Mouse (Mus musculus) brain, embryonic 14.5 days (tissue): ENCODE measurements at regions not wholly inside any gene's neighbourhood (a gene's known extent, or its start where the extent isn't known, plus 50 kb on each side); places are given as distances from the start of the nearest gene placed in this dataset.

Experiments used
- CTCF ChIP-seq: fragments of 200-500 bp; IDR thresholded peaks from 2 replicates; pipeline ENCODE4 v1.5.1; 2012; ENCODE audit warnings: inconsistent platforms, mild to moderate bottlenecking, moderate library complexity, borderline replicate concordance; ENCODE audit not compliant: insufficient read depth, insufficient read length; ENCODE audit errors: extremely low read depth
- POLR2A ChIP-seq: fragments of 200-500 bp; IDR thresholded peaks from 2 replicates; pipeline ENCODE4 v1.6.1; 2012; ENCODE audit warnings: mild to moderate bottlenecking, inconsistent platforms, borderline replicate concordance; ENCODE audit not compliant: poor library complexity, insufficient read depth, insufficient read length, severe bottlenecking; ENCODE audit errors: extremely low read depth

DNA sequence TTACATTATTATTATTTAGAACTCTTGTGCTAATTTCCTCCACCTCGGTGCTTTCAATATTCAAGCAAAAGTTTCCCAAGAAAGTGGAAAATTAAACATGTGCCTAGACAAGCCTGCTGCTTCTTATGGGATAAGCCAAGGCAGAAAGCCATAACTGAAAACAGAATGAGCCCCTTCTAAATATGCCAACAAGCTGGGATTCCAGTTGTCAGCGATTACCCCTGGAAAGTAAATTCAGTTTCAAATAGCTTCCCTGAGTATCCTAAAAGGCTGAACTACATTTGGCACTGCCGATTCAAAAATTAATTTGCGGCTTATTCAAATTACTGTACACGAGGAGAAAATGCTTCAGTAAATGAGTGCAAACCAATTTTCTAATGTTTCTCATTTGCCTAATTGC is 135.6 kb upstream of the Col8a1 start:
- TF ChIP-seq CTCF = no peak
- TF ChIP-seq POLR2A = no peak
